Mouse (Mus musculus): Measurements from ENCODE around the gene Trim65.
"Not testable (repeated sequence)": the region's sequence is repeated elsewhere in the genome, so short reads cannot be mapped to it uniquely, and the experiment has no call there.

The Trim65 gene

DNA sequence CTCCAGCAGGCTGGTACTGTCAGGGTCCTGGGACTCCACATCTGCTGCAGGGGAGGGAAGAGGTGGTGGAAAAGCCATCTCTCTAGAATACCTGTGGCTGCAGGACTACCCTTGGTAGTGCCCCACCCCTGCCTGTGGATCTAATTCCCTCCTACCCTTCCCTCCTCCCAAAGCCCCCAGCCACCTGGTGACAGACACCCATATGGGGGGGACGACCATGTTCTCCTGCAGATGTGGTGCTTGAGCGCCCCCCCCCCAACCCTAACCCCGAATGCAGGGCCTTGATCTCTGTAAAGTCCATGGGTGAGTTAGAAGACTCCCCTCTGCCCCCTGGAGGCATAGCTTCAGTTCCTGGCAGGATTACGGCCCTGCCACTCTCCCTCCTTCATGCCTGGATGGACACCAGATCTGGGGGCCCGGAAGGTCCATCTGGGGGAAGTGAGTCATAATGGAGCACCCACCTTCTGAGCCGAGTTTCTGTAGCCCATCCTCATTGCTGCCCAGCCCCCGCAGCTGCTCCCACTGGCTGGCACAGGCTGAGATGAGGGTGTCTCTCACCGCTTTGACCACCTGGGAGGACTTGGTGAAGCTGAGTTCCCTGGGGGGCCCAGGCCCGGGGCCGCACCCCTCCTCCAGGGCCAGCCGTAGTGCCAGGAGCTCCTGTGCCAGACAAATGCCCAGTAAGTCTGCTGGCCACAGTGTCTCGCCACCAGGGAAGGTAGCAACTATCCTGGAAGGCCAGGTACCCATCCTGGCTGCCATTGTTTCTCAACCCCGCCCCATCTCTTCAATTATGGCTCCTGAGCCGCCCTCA is 23.8 kb downstream of the Trim65 start:
- DNase-seq = no peak

DNA sequence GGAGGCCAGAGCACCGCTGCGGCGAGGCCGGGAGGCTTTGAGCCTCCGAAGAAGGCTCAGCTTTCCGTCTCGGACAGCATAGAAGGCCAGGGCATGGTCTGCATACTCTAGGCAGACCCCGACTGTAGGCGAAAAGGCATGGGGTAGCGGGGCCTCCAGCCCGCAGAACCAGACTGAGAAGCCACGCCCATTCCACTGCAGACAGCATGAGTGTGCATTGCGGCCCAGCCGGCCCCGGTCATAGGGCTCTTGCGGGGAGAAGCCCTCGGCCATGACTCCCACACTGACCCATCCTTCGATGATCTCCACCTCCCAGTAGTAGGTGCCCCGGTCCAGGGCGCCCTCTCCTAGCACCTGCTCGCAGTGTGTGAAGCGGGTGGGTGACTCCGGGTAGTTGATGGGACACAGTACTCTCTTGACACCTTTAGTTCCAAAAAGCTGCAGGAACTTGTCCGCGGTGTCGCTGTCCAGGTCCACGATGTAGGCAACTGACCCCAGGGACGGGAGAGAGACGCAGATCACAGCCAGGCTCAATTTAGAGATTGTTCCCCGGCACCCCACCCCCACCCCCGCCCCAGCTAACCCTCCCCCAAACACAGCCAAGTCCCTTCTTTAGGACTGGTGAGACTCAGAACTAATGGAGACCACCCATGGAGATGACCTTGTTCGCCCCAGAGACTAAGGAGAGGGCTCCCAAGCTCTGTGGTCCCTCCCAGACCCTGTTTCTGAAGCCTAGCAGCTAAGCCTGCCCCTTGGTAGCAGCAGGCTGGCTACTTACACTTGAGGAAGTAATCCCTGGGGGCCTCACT is 24.6 kb downstream of the Trim65 start:
- DNase-seq = no peak

DNA sequence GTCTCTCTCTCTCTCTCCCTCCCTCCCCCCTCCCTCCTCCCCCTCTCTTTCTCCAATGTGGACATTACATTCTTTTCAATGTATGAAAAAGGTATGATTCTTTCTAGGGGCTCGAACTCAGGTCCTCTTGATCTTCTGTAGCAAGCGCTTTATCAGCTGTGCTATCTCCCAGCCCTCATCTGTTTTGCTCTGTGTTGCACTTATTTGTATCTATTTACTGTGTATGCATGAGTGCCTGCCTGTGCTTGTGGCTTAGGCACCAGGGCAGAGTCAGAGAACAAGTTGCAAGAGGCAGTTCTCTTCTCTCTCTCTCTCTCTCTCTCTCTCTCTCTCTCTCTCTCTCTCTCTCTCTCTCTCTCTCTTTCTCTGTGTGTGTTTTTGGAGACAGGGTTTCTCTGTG is 25.9 kb downstream of the Trim65 start:
- no peak for DNase-seq

DNA sequence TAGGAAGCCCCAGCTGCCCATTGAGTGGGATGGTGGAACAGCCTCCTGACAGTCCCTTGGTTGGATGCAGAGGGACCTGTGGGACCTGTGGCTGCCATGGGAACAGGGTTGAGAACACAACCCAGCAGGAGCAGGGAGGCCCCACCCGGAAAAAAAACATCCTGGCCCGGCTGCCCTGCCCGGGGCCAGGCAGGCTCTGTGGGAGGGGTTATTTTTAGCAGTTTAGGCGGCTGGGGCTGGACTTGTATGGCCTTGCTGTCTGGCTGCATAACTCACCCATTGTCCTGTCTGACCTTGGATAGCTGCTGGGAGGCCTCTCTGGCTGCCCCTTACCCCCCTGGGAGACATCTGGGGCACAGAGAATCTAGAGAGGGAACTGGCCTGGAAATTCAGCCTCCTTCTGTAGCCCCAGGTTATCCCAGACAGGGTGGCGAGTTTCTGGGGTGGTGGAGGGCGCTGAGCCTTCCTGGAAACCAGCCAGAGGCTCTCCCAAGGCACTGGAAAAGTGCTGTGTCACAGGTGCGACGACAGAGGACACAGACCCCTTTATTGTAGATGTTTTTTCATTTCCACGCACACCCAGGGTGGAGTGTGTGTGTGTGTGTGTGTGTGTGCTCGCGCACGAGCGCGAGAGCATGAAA is 26.8 kb downstream of the Trim65 start:
- DNase-seq = no peak

DNA sequence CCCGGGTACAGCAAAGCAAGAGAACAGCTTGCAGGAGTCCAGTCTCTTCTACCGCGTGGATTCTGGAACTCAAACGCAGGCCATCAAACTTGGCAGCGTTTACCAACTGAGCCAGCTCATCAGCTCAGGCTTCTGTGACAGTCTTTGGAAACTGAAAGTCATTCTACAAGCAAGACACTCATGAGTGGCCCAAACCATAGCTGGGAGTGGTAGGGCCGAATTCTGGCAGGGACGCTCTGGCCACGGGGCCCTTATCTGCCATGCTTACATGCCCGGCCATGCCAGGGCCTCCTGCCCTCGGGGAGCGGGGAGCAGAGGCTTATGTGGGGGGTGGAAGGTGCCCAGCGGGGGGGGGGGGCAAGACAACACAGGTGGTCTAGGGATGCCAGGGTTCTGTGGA is 27.4 kb downstream of the Trim65 start:
- no peak for DNase-seq

DNA sequence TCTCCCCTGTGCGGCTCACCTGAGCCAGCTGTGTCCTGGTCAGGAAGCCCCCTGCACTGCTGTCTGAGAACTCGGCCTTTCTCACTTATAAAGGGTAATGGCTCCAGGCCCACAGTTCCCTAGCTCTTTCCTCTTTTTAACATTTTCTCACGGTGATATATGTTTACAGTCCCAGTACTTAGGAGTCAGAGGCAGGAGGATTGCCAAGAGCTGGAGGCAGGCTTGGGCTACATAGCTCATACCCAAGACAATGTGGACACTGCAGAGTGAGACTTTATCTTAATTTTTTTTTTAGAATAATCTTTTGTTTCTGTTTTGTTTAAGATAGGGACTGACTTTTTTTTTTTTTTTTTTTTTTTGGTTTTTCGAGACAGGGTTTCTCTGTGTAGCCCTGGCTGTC is 28.5 kb downstream of the Trim65 start:
- DNase-seq = no peak

DNA sequence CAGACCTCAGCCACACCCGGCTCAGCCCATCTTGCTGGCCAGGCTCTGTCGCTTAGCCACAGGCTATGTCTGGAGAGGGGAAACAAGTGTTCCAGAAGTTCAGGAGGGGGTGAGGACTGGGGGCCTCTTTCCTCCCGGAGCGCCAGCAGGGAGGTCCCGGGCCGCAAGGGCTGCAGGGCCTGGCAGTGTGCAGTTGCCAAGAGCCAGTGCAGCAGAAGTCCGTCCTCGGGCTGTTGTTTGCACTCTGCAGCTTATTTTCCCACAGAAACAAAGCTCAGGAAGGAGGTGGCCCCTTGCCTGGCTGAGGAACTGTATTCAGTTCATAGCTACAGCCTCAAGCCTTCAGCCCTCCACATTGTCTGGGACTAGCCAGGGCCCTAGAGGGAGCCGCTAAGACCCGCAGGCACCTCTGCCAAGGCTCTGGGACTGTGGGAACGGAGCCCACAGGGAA is 29.0 kb downstream of the Trim65 start:
- no peak for DNase-seq

DNA sequence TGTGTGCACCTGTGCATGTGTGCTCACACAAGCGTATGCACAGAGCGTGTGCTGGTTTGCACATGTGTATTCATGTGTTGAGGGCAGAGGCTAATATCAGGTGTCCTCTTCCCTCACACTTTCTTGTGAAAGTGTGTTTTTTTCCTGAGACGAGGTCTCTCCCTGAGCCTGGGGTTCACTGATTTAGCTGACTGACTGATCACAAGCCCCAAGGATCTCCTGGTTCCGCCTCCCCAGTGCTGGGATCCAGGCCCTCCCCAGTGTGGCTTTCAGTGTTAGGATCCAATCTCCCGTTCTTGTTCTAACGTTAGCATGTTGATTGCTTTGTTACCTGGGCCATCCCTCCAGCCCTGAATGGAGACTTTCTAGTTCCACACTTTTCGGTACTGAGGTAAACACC is 30.1 kb downstream of the Trim65 start:
- no peak for DNase-seq

DNA sequence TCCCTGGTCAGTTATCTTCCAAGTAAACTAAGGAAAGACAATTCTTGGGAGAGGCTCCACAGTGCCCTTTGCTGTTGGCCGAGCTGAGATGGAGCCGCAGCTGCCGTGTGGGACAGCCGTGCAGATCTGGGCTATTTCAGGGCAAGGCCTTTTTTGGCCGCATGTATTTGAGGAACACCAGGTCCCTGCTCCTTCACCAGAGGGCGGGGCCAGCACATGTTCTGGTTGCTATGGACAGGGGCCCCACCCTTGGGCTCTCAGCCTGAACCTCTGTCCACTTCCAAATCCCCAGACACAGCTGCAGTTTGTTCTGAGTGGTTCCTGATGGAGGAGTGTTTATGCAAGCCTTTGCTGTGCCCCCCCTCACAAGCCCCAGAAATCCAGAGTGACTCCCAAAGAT is 30.5 kb downstream of the Trim65 start:
- no peak for DNase-seq

DNA sequence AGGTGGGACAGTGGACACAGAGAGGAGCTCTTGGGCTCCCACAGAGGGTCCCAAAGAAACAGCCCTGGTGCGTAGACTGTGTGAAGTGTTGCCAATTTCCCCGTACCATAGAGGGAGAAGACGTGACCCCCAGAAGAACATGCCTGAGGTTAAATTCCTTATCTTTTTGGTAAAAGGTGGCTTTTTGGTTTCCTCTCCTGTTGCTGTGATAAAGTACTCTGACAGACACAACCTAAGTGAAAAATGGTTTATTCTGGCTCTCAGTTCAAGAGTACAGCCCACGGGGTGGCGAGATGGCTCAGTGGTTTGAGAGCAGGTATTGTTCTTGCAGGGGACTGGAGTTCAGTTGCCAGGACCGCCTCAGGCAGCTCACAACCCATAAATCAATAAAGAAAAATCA is 31.5 kb downstream of the Trim65 start:
- DNase-seq = no peak

DNA sequence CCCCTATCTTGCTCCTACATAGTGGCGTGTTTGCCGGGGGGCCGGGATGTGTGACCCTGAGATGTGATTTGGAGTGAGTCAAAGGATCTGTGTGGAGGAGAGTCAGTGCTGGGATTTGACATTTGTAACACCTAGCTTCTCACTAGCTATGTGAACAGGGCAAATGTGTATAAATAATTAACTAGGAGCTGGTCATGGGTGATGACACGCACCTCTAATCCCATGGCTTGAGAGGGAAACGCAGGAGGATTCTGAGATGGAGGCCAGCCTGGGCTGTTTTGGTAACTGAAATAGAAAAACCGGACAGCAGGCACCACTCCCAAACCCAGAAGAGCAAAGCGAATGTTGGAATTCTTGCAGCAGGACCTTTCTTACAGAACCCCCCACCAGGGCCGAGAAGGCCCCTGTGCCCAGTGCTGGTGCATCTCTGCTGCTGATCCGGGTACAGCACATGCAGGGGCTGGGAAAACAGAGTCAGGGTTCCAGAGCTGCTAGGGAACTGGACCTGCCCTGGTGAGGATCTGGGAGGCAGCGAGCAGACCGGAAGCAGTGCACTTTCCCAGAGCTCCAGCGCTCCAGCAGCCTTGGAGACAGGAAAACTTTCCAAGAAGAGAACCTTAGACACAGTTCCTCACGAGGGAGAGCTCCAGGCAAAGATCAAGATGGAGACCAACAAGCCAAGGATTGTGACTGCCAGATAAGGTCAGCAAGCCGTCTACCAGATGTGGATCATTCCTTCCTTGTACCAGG is 32.0 kb downstream of the Trim65 start:
- DNase-seq = no peak

DNA sequence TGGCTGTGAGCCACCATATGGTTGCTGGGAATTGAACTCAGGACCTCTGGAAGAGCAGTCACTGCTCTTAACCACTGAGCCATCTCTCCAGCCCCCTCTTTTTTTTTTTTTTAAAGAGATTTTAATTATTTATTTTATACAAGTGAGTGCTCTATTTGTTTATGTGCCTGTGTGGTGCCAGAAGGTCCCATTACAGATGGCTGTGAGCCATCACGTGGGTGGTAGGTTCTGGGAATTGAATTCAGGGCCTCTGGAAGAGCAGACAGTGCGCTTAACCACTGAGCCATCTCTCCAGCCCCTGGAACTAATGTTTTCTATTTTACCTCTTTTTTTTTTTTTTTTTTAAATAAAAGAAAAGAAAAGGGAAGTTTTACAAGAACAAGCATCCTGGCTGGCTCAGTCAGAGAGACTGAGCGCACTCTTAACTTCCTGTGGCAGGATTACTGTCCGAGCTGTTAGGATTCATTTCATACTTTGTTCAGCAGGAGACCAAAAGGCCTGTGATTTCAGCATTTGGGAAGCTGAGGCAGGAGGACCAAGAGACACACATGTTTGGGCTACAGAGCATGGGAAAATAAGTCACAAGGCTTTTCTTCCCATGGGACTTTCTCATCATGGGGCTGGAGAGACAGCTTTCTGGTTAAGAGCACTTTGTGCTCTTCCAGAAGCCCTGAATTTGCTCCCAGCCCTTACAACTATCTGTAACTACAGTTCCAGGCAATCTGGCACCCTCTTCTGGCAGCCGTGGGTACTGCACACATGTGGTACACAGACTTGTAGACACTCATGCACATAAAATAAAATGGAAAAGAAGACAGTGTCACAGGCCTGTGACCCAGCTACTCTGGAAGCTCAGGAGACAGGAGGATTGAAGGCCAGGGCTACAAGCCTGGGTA is 34.5 kb downstream of the Trim65 start:
- DNase-seq = no peak

DNA sequence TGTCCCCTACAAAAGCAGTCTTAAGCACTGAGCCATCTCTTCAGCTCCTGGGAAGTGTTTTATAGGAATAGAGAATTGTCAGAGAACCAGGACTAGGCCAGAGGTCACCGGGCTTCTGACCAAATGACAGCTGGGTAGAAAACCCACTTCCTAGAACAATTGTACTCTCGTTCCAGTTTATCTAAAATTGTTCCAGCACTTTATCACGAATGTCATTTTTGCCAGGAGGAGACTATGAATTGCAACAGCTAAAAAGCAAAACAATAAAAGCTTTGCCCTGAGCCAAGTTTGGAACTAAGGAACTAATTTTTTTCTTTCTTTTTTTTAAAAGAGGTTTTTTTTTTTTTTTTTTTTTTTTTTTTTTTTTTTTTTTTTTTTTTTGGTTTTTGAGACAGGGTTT is 35.4 kb downstream of the Trim65 start:
- no peak for DNase-seq

DNA sequence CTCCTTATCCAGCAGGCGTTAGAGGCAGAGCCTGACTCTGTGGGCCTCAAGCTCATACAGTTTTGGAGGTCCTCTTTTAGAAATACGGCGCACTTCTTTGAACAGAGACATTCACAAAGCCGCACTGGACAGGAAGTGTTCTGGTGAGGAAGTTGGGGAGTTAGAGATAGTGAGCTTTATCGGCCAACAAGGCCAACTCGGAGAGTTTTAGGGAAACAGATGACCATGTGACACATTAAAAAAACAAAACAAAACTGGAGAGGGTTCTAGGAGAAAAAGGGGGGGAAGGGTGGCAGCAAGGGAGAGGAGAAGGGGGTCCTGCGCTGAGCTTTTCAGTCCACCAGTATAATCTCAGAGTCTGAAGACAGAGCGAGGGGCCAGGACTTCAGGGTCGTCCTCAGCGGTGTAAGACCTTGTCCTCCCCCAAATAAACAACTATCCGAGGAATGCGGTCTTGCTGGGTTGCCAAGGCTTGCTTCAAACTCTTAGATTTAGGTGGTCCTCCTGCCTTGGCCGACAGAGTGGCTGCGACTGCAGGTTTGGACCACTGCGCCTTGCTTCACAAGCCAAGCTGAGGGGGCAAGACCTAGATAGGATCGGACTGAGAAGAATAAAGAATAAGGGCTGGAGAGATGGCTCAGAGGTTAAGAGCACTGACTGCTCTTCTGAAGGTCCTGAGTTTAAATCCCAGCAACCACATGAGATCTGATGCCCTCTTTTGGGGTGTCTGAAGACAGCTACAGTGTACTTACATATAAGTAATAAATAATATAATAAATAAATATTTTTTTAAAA is 37.0 kb downstream of the Trim65 start:
- no peak for DNase-seq

DNA sequence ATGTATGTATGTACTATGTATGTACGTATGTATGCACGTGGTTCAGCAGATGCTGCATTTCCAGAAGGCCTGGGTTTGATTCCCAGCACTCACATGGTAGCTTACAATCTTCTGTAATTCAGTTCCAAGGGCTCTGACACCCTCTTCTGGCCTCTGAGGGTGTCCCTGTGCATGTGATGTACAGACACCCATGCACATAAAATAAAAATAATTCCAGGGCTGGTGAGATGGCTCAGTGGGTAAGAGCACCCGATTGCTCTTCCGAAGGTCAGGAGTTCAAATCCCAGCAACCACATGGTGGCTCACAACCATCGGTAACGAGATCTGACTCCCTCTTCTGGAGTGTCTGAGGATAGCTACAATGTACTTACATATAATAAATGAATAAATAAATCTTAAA is 38.0 kb downstream of the Trim65 start:
- DNase-seq = not testable (repeated sequence)

DNA sequence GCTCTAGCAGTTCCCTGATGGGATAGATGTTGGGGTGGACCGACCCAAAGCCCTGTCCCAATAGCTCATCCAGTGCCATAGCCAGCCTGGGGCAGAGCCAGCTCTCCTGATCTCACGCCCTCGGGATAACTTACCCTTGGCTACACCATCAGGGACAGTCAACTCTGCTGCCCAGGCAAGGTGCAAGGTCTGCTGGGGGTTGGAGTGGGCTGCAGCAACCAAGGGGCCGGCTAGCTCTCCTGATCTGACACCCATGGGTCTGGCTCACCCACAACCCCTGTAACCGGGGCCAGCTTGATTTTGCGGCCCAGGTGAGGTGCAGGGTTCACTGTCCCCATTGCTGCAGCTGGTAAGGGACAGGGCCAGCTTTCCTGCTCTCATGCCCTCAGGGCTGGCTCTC is 39.3 kb downstream of the Trim65 start:
- DNase-seq = no peak

DNA sequence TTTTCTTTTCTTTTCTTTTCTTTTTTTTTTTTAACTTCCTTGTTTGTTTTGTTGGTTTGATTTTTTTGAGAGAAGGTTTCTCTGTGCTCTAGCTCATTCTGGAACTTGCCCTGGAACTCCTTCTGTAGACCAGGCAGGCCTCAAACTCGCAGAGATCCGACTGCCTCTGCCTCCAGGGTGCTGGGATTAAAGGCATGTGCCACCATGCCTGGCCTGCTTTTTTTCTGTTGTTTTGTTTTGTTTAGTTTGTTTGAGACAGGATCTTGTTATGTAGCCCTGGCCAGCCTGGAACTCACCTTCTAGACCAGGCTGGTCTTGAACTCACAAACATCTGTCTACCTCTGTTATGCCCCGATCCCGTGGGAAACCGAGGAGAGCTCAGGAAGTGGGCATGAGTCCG is 41.4 kb downstream of the Trim65 start:
- DNase-seq = no peak

DNA sequence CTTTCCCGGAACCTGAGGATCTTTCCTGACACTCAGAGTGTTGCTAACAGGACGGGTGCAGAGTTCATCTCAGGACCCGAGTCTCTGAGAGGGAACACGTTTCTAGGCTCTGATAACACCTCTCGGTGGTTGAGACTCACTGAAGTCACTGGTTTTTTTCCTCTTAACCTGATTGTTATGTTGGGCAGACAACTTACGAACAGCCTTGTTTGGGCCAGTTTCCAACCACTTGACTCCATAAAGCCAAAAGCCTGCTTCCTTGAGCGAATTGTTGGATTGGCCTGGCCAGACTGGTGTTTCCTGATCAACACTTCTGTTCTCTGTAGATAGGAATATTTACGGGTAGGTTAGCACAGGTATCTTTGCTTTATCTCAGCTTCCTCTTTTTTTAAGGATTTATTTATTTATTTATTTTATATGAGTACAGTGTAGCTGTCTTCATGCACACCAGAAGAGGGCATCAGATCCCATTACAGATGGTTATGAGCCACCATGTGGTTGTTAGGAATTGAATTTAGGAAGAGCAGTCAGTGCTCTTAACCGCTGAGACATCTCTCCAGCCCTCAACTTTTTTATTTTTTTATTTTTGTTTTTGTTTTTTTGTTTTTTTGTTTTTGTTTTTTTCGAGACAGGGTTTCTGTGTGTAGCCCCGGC is 42.1 kb downstream of the Trim65 start:
- no peak for DNase-seq

DNA sequence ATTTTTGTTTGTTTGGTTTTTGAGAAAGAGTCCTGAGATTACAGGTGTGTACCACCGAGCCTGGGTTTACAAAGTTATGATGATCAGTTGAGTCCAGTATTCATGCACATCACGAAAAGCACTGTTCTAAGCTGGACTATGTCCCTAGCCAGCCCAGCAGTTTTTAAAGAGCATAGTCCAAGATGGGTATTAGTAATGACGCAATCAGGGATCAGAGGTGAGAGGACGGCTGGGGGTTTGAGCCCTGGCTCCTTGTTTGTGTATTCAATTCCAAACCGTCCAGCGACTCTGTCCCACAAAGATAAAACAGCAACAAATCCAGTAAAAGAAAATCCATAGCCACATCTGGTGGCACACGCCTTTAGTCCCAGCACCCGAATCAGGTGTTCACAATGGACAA is 42.7 kb downstream of the Trim65 start:
- DNase-seq = no peak

Measured in cerebellum, postnatal 25 days (tissue).